Mouse (Mus musculus) gastrocnemius, postnatal 36 days (tissue): ENCODE measurements around the gene Ccnd3. TPM values are rescaled to one million over a fixed set of nuclear protein-coding genes. Genes with fewer than 3 reads are reported as not detected.

ENCODE experiments used
- DNase-seq, 2 experiments: peaks; one replicate each; pipeline ENCODE4 v3.0.0; 2022
- intact Hi-C: fragments of 180-260 bp; cut with DNase I; formaldehyde crosslinking; loops from one replicate; pipeline ENCODE4 v1.15.1; 2025
- total RNA-seq, 2 experiments: library from RNA; stranded (reverse); gene quantifications; 2 replicates each; pipeline ENCODE4 v1.2.3; 2021

Gene Ccnd3
- total RNA-seq, 2 experiments from 2014 or later, result 31.4 to 31.5 TPM

GRCm38 (mm10) chr17:47535812-47536236, 31.0 kb downstream of the Ccnd3 start:
- DNase-seq, result no peak
- intact Hi-C loops, result no loop called here

DNA sequence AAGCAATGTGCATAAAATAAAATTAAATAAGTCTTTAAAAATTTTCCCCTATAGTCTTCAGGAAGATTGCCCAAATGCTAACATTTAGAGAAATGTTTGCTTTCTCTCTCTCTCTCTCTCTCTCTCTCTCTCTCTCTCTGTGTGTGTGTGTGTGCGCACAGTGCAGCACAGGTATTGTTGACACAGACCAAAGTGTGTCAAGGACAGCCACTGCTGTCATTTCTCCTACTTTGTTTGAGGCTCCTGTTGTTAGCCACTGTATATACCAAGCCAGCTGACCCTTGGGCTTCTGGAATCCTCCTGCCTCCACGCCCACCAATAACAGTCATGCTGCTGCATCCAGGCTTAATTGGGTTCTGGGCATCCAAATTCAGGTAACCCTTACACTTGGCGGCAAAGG, 33.2 kb downstream of the Ccnd3 start:
- intact Hi-C loops, result no loop called here
- no peak for DNase-seq

DNA sequence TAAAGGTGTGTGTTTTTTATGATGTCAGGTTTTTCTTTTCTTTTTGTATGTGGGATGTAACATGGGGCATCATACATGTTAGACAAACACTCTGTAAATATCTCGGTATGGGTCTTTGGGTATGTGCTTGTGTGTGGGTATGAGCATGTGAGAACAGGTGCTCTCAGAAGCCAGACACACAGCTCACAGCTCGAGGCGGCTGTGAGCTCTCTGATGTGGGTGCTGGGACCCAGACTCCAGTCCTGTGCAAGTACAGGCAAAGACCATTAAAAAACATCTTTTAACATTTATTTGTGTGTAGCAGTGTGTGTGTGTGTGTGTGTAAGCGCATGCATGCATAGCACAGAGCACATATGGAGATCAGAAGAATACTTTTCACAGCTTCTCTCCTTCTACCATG, 34.3 kb downstream of the Ccnd3 start:
- DNase-seq, result no peak
- intact Hi-C loops, result no loop called here

DNA sequence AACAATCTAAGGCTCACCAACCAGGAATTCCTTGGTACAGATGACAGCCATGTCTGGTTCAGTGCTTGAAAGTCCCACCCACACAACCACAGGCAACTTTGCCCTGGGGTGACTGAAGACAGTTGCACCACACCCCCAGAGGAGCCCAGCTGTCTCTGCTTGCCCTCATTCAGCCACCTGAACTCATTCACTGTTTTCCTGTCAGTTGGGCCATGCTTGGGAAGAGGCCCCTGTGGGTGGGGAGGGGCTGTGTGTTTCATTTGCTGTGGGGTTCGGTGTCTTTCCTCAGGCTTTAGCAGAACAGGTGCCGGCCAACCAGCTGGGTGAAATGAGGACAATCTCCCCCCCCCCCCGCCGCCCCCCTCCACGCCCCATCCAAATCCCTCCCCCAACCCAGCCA, 37.2 kb downstream of the Ccnd3 start:
- intact Hi-C loops, result no loop called here
- no peak for DNase-seq

- intact Hi-C loops, result no loop called here
- DNase-seq, result no peak
Observed at GRCm38 (mm10) chr17:47543051-47543650, 38.3 kb downstream of the Ccnd3 start.

GRCm38 (mm10) chr17:47545154-47545553, 40.3 kb downstream of the Ccnd3 start:
- intact Hi-C loops, result no loop called here
- no peak for DNase-seq

GRCm38 (mm10) chr17:47545861-47546331, 41.0 kb downstream of the Ccnd3 start:
- intact Hi-C loops, result no loop called here
- no peak for DNase-seq

- intact Hi-C loops, result no loop called here
- DNase-seq, result no peak
Observed at GRCm38 (mm10) chr17:47551049-47551448, 46.2 kb downstream of the Ccnd3 start.

DNA sequence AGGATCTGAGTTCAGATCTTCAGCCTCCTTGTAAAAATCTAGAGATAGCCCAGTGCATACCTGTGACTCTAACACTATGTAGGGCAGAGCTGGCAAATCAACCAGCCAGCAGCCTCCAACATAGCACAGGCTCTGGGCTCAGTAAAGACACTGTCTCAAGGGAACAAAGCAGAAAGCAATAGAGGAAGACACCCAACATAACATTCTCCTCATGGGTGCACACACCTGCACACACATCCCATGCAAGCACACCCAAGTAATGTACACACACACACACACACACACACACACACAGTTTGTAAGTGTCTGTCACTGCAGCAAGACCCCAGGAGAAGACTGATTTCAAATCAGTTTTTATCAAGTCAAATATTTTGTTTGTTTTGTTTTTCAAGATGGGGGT, 48.1 kb downstream of the Ccnd3 start:
- no peak for DNase-seq
- intact Hi-C loops, result no loop called here

- DNase-seq, result no peak
- intact Hi-C loops, result no loop called here
Observed at GRCm38 (mm10) chr17:47554621-47555020, 49.8 kb downstream of the Ccnd3 start.

DNA sequence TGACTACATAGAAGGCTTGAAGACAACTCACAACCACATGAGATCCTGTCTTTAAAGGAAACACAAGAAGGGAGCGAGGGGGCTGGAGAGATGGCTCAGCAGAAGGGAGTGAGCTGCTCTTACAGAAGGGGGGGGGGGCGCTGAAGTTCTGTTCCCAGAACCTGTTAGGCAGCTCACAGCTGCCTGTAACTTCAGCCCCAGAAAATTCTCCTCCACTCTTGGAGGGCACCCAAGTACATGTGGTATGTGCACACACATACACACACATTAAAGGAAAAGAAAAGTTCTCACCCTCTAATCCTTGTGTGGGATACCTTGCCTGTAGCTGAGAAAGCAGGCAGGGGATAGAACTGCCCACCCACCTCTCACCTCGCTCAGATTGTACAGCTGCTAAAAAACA, 52.3 kb downstream of the Ccnd3 start:
- DNase-seq, result no peak
- intact Hi-C loops, result no loop called here

GRCm38 (mm10) chr17:47559726-47560125, 54.9 kb downstream of the Ccnd3 start:
- intact Hi-C loops, result no loop called here
- no peak for DNase-seq

DNA sequence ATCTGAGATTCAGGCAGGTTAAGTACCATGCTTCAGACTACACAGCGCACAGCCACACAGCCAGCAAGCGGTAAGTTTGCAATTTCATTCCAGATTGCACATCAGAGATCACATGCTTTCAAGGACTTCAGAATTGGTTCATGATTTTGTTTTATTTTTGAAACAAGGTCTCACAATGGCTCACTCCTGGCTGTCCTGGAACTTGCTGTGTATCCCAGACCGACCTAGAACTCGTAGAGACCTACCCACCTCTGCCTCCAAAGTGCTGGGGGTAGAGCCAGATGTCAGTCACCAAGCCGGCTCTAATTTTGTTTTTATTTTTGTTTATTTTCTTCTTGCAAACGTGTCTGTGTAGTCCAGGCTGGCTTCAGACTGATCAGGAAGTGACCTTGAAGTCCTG, 58.0 kb downstream of the Ccnd3 start:
- intact Hi-C loops, result no loop called here
- no peak for DNase-seq

- intact Hi-C loops, result no loop called here
- DNase-seq, result no peak
Observed at GRCm38 (mm10) chr17:47564612-47565011, 59.8 kb downstream of the Ccnd3 start.

DNA sequence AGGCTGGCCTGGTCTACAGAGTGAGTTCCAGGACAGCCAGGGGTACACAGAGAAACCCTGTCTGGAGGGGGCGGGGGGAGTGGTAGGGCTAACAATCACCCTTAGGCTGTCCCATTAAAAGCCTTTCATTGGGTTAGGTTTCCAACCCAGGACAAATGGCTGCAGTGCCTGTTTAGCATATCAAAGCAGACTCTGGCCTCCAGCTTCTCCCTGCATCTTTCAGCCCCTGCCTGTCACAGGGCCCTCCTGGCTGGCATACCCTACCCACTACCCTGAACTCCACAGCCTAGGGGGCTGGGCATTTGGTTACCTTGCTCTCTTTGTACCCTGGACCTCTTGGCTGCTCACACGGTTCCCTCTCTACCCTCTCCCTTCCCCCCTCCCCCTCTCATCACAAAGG, 61.3 kb downstream of the Ccnd3 start:
- intact Hi-C loops, result no loop called here
- no peak for DNase-seq

GRCm38 (mm10) chr17:47567271-47567670, 62.4 kb downstream of the Ccnd3 start:
- intact Hi-C loops, result no loop called here
- DNase-seq, result no peak

GRCm38 (mm10) chr17:47568389-47568788, 63.5 kb downstream of the Ccnd3 start:
- intact Hi-C loops, result no loop called here
- DNase-seq, result no peak

- intact Hi-C loops, result no loop called here
- DNase-seq, result no peak
Observed at GRCm38 (mm10) chr17:47568951-47569527, 64.2 kb downstream of the Ccnd3 start.

GRCm38 (mm10) chr17:47571621-47572020, 66.8 kb downstream of the Ccnd3 start:
- intact Hi-C loops, result no loop called here
- DNase-seq, result no peak

GRCm38 (mm10) chr17:47572436-47572835, 67.6 kb downstream of the Ccnd3 start:
- intact Hi-C loops, result no loop called here
- no peak for DNase-seq

GRCm38 (mm10) chr17:47574028-47574427, 69.2 kb downstream of the Ccnd3 start:
- intact Hi-C loops, result no loop called here
- DNase-seq, result no peak

DNA sequence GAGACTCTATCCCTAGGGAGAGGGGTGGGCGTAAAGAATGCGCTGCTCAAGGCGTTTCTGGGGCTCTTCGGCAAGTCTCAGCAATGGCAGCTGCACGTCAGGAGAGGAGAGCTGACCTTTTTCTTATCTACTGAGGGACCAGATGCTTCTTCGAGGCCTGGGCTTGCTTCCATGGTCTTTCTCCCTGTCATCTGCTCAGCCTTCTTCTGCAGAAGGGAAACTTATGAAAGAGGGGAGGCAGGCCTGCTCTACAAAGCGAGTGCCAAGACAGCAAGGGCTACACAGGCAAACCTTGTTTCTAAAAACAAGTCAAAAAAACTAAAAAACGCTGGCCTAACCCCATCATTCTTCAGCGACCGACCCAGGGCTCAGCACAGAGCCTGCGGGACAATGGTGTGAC, 70.0 kb downstream of the Ccnd3 start:
- DNase-seq, result no peak
- intact Hi-C loops, result no loop called here

DNA sequence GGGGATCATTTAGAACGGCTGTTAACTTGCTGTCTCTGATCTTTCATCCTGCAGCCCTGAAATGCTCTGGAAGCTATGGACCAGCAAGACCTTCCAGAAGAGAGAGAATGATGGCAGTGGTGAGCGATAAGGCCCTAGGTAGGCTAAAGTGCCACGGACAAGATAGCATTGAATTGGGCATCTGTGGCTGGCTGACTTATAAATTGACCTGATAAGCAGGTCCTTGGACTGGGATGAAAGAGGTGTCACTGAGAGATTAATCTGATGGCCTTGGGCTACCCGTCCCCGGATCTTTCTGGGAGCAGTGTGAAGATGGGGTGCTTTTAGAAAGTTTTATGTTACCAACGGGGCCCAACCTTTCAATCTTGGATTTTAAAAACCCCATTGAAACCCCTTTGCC, 73.8 kb downstream of the Ccnd3 start:
- DNase-seq, result no peak
- intact Hi-C loops, result no loop called here
